Mouse (Mus musculus) gastrocnemius, postnatal 25 days (tissue): ENCODE measurements around the gene Gm17332. TPM values are rescaled to one million over a fixed set of nuclear protein-coding genes. Genes with fewer than 3 reads are reported as not detected.
"Not testable (repeated sequence)": the region's sequence is repeated elsewhere in the genome, so short reads cannot be mapped to it uniquely, and the experiment has no call there.

ENCODE experiments used
- DNase-seq: peaks from one replicate; pipeline ENCODE4 v3.0.0; 2022
- long read RNA-seq, 2 experiments: library from polyadenylated mRNA; stranded (forward); transcript quantifications; one replicate each; pipeline ENCODE4 v2.0.0; 2021
- total RNA-seq, 2 experiments: library from RNA; stranded (reverse); gene quantifications; 1 replicate in 1 of 2; 2 replicates in 1 of 2; pipeline ENCODE4 v1.2.3; 2021

Gm17332 gene
- total RNA-seq, result not detected
- long read RNA-seq, experiment 1, result 0 reads
- long read RNA-seq, experiment 2, result 0 reads

- DNase-seq, result no peak
Measured at GRCm38 (mm10) chr11:31182362-31182761, at the start of gene Gm17332. TSS of gene Gm17332 (minus strand) at chr11:31182462.

DNA sequence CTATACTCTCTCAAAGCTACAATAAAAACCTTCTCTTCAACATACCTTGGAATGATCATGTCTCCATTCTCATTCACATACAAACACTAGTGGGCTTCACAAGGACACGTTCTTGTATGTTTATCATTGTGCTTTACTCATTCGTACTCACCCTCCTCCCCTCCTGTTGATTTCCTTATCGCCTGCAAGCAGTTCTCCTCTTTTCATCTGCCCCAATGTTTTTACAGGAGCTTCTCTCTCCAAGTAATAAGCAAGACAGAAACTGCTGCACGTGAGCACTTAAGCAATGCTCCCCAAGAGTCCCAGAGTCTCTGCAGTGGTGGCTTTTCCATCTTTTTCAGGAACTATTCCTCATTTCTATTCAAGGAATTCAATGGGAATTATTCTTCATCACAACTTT lies 47.7 kb upstream of the Gm17332 start:
- DNase-seq, result no peak

DNA sequence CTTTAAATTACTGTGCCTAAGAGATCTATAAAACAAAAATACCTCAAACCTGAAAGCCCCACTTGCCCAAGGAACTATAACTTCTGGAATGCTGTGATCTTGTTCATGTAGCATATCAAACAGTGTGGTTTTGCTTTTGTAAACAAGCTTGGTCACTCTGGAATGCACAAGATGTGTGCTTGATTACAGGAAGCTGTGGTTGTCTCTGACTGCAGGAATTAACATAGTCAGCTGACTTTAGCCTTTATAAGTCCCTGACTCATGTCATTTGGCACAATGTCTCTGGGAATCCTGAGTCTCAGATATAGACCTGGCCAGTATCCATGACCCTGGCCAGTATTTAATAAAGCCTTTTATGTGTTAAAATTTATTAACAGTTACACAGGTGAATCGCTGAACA lies 43.1 kb upstream of the Gm17332 start:
- no peak for DNase-seq

DNA sequence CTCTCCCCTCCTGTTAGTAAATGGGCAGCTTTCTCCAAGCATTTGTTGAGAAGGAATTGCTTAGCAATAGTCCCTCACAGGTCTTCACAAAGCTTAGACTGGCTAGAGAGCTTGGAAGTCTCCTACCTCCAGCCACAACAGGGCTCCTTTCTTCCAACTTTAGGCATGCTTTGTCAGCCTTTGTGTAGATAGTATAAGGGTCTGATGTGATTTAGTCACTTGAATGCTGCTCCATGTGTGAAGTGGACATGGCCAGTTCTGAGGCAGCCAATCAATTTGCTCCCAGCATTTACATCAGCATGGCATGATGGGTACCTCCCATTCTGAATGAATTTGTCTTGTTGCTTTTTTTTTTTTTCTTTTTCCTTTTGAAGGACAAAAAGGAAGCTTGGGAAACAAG lies 35.7 kb upstream of the Gm17332 start:
- no peak for DNase-seq

DNA sequence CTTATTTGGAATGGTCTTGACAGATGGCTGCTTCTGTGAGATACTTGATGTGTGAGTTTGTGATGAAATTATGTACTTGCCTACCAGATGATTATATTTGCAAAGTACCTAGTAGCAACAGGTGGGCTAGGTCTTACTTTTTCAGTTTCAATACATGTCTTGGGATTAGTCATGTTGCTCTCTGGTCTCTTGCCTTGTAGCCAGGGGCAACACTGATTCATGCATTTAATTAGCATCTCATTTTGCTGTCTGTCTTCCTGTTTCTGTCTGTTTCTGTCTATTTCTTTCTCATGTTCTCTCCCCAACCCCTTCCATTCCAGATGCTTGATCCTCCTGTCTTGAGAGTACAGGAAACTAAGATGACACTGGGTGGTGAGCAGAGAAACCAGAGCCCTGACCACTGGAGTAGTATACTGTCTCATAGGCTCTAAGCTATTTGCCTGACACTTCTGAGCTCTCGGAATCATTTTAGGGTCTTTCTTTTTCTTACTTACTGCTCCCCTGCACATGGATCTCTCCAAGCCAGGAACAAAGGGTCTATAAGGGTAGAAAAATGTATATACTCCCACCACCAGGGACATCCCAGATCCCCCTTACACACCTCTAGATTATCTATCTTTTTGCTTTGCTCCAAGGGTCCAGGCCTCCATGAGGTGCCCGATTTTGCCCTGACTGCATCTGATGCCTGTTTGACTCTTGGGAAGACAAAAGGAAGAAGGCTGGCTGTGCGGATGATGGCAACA lies 13.5 kb upstream of the Gm17332 start:
- no peak for DNase-seq

- DNase-seq, result no peak
Measured at GRCm38 (mm10) chr11:31194761-31195160, 12.5 kb upstream of the Gm17332 start.

- DNase-seq, result no peak
Measured at GRCm38 (mm10) chr11:31170052-31170646, 12.1 kb downstream of the Gm17332 start.

DNA sequence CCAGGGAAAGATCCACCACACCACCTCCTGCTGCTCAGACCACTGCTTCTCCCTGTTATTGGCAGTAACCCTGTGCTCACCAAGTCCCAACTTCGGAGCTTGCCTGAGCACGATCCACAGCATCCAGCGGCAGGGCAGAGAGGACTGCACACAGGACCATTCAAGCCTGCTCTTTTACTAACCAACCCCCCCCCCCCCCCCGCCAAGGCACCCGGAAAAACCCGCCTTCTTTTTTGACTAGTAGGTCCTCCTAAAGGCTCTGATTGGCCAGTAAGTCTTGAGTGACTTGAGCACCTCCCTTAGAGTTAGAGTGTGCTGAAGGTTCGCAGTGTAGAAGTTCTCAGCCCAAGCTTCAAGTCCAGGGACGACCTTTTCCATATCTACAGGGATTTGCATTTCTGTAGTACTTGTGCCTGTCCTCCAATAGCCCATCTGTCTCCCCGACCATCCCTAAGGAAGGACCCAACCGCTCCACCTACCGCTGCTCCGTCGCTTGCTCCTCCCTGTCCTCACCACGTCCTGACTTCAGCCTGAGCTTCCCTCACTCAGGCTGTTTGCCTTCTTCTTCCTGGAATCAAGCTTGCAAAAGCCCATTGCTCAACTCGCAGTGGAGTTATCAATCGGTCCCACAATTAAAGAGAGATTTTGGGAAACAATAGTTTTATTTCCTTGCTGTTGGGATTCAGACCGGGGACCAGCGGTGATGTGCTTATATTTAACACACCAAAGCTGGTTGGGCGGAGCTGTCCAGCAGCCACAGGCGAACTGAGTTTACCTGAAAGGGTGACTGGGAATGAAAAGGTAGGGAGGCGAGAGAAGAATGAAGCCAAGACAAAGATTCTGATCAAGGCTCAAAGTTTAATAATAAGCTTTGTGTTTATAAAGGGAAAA lies 12.9 kb downstream of the Gm17332 start:
- no peak for DNase-seq

DNA sequence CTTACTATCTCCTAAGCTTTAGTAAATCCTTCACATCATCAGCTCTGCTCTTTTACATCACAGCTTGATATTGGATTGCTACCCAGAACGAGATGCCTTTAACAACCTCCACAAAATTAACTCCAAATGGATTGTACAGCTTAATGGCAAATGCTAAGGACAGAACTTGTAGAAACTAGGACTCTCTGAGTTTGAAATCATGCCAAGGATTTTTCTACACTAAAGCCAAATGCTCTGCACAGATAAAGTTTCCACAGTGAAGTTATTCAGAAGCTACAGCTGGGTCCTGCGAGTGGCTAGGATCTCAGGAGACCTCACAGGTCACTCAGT lies 13.5 kb downstream of the Gm17332 start:
- DNase-seq, result no peak

DNA sequence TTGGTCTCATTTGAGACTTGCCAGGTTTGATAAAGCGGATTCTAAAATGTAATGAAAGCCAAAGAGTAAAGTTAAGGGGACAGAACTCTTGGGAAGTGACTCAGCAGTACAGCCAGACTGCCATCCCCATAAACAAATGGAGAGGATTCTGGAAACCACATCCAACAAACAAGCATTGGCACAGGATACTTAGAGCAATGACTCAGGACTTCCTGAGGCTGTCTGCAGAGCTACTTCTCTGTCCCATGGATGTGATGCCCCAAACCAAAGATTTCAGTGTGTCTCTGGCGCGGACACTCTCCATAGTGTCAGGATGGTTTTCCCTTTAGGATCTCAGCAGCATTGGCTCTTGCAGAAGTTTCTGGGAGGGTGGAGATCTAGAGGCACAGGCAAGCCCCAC lies 25.2 kb downstream of the Gm17332 start:
- no peak for DNase-seq

DNA sequence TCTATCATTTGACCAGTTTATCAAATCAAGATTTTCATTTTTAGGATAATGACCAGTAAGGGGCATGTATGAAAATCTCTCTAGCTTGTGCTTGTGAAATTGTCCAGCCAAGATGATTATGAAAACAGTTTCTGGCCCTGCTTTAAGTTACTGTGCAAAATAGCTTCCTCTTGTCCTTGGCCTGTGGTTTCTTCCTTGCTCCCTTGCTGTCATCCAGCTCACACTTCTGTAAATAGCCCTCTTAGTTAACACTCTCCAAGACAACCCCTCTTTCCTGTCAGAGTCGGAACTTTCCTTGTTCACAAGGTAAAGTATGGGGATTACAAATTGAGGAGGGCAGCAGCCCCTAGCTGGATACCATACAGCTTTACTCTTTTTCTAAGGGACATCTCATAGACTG lies 43.9 kb downstream of the Gm17332 start:
- not testable (repeated sequence) for DNase-seq

DNA sequence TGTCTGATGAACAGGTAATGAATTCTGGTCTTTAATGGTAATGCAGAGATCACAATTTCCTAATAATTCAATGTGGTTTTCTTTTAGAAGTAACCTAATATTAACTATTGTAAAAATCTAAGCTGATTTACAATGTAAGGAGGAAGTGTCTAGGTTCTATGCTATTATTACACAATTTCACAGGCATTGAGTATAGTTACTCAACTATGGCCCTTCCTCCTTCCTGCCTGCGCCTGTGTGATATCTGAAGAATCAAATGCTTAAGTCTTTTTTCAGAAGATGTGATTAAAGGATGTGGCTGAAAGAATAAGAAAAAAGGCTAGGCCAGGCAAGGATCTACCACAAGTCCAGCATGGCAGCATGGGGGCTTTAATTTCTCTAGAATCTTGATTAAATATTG lies 47.4 kb downstream of the Gm17332 start:
- not testable (repeated sequence) for DNase-seq

DNA sequence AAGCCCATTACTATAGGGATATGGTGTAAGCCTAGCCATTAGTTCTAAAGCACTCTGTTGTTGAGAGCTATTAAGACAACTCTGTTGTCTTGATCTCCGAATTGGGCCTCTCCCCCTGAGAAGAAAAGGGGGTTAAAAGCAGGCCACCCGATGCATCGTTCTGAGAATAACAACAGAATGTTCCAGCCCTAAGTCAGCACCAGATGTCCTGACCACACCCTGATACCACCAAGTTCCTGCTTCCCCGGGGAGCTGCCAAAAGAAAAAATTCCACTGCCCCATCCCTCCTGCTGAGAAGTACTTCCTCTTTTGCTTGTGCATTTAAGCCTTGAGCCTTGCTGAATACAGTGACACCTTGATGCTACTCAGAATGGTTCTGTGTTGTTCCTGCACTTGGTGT lies 48.5 kb downstream of the Gm17332 start:
- not testable (repeated sequence) for DNase-seq

Other genes with a start within 250 kb of the Gm17332 start
- gene Erlec1, start 228.1 kb downstream of the Gm17332 start, total RNA-seq, result 10 to 100 TPM; 25.4 to 31.6 TPM
- gene Chac2, start 196.1 kb downstream of the Gm17332 start, total RNA-seq, result 10 to 100 TPM; 14.5 to 16.0 TPM
- gene Stc2, start 187.6 kb upstream of the Gm17332 start, total RNA-seq, result 1 to 10 TPM; 3.1 to 4.4 TPM